Mouse (Mus musculus) frontal cortex, adult 2 months (tissue): ENCODE results near the gene Ercc5. TPM values are rescaled to one million over a fixed set of nuclear protein-coding genes. Genes with fewer than 3 reads are reported as not detected.

ENCODE experiments used
- DNase-seq, 2 experiments: peaks; one replicate each; pipeline ENCODE4 v3.0.0; 2022; ENCODE audit warnings: low spot score in 1 of 2; ENCODE audit errors: extremely low spot score in 1 of 2
- polyA plus RNA-seq: library from polyadenylated mRNA; depleted of rRNA; stranded (reverse); fragments of >200 nt; gene quantifications from 2 replicates; pipeline ENCODE4 v1.2.3, GENCODE M21; 2012; rRNA removed

Gene Ercc5
- polyA plus RNA-seq: 21.3 and 22.3 TPM in 2 replicates

- peak; percentile 76 to 90 for DNase-seq
Measured at GRCm38 (mm10) chr1:44147563-44148381, at the start of gene Ercc5. Gene Ercc5, plus strand, starts transcription at chr1:44147744.

DNA sequence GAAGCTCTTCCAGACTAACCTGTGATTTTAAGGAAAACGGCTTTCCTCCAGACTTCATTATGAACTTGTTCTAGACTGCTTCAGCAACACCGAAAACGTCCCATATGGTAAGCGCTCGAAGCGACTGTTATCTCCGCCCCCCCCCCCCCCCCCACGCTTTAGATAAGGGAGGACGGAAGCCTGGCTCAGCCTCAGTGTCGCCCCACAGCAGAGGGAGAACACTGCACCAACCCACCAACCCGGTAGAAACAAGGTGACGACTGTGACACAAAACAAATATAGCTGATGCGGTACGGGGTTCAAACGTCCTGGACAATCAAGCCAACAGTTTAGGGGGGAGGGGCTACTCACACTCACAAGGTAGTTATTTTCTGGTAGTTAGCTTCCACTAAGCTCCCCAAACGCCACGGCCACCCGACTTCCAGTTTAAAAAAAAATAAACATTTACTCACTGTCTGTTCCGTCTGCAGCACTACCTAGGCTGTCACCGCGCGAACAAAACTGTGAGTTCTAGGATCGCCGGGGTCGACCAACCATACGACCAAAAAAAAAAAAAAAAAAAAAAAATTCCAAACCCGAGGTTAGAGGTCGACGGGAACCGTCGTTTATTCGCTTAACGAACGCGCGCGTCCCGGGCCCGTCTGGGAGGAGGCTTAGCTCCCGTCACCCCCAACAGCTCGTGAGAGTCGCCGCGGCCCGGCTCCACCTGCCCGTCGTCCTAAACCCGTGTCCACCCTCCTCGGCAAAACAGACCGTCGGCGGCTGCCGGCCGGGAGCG, 45.9 kb upstream of the Ercc5 start:
- no peak for DNase-seq

- peak; percentile 86 to 95 for DNase-seq
Measured at GRCm38 (mm10) chr1:44102259-44102717, 45.3 kb upstream of the Ercc5 start, which contains the start of gene Tex30. Gene Tex30, minus strand, starts transcription at chr1:44102441.

DNA sequence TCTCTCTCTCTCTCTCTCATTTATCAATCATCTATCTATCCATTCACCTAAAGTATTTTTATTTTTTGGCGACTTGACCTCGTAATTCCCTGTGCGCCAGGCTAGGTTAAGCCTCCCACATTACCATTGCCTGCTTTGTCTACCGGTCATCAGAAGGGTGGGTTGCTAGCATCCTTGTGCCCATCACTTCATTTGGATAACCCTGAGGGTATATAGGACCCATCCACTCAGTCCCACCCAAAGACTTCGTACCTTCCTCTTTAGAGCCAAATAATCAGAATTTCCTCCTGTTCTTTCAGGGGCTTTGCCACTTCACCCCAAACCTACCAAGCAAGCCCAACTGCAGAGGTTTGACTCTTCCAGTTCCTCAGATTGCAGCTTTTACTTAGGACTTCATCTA, 44.6 kb upstream of the Ercc5 start:
- no peak for DNase-seq

DNA sequence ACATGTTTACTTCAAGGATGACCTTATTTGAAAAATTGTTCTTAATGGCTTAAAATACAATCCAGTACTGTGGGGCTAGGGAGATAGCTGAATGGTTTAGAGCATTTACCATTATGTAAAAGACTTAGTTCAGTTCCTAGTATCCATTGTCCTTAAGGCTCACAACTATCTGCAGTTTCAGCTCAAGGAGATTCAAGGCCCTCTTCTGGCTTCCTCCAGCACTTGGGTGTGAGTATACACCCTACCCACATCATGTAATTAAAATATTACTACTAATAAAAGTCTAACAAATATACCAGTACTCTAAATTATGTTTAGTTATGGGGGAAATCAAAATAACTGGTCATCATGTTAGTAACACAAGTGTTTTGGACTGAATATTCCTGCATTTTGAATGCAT, 30.0 kb upstream of the Ercc5 start:
- DNase-seq: no peak

- DNase-seq: peak; percentile 94 to 96
Measured at GRCm38 (mm10) chr1:44118239-44119054, 29.1 kb upstream of the Ercc5 start, which contains the start of the genes Kdelc1 and Bivm. Gene Kdelc1, minus strand, starts transcription at chr1:44118808. Gene Bivm, plus strand, starts transcription at chr1:44118957.

- peak; percentile 72 to 81 for DNase-seq
Measured at GRCm38 (mm10) chr1:44119201-44120073, 28.1 kb upstream of the Ercc5 start.

DNA sequence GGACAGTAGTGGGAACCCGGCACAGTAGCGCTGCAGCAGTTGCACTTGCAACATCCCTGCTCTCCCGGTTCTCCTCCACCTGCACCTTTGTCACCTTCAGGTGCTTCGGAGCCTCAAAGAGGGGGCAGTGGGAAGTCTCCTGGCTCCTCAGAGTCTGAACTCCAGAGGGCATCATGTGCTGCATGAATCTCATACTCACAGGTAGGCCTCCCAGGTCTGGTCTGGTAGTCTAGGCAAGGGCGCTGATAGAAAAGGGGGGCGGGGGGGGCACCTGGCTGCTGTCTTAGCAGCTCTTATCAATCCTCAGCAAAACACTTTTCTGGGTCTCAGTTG, 27.5 kb upstream of the Ercc5 start:
- no peak for DNase-seq

DNA sequence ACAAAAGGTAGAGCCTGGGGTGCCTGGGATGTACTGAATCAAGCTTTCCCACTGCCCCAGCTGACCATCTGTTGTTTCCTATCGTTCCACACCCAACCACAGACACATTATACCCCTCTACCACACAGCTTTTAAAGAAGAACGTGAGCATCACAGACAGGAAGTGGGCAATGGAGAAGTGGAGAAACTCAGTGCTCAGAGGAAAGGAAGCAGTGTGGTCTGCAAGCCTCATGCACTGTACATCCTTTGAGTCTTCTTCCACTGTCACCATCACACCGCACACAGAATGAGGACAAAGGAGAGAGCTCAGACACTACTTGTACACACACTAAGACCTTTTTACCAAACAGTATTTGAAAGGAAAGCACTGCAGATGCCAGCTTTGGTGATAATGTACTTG, 25.3 kb upstream of the Ercc5 start:
- no peak for DNase-seq

GRCm38 (mm10) chr1:44125590-44125989, 22.0 kb upstream of the Ercc5 start:
- no peak for DNase-seq

DNA sequence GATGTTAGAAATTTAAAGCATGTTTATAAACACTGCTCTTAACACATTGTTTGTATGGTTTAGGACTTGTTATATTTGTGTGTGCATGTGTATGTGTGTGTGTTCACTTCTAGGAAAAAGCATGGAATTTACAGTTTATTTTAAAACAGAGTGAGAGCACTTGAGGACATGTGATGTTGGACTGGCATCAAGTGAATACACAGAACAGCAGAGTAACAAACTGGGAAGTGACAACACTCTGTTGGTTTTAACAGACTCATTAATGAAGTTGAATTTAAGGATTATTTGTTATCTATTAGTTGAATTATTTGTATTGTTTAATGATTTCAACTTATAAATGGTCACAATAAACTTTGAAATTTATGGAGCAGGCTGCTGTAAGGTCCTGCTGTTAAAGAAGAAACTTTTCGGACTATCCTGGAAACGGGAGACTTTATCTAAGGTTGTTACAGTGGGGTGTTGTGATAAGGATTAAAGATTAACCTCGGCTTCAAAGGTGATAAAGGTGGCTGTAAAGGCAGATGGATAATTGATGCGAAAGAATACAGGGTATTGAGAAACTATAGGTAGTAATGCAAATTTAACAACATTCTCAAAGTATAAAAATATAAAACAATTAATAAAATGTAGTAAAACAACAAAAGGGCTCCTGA, 17.5 kb upstream of the Ercc5 start:
- DNase-seq: no peak

DNA sequence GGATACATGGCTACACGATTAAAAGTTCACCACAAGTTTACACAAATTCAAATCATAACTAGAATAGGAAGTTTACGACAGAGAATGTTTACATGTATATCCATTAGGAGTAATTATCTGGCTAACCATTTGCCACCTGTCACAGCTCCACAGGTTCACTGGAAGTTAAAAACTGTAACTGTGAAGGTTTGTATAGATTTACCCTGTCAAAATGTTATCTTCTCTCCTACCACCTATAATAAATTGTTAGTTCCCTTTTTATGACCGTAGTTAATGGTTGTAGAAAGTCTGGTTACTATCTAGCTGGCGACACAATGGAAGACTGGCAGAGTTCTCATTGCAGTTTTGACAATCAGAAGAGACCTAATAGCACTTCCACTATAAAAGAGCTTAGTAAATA, 7.3 kb upstream of the Ercc5 start:
- no peak for DNase-seq

DNA sequence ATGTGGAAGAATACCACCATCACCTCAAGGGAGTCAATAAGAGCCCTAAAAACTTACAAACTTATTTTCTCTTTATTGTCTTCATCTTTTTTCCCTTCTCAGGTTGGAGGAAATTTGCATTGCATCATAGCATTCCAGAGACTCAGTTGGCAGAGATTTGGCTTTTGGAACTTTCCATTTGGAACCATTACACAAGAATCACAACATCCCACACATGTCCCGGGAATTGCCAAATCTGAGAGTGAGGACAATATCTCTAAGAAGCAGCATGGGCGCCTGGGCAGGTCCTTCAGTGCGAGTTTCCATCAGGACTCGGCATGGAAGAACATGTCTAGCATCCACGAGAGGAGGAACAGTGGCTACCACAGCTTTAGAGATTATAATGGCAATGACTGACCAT, 4.8 kb upstream of the Ercc5 start:
- DNase-seq: peak in 1 of 2 experiments; percentile 47

DNA sequence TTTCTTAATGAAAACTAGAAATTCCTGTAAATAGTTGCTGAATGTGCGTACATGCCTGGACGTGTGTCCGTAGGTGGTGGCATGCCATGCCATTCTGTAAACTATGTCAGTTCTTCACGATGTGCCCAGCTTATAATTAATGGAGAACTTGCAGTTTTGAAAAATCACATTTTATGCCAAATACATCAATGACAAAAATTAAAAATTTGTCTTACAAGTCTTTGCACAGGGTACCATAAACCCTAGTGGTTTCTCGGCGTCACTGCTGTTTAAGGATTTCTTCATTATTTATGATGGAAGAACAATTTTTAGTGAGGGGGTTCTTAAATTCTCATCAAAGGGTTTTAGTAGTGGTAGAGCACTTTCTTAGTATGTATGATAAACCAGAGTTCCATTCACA, 1.2 kb downstream of the Ercc5 start:
- no peak for DNase-seq

- no peak for DNase-seq
Measured at GRCm38 (mm10) chr1:44155287-44155686, 7.7 kb downstream of the Ercc5 start.

DNA sequence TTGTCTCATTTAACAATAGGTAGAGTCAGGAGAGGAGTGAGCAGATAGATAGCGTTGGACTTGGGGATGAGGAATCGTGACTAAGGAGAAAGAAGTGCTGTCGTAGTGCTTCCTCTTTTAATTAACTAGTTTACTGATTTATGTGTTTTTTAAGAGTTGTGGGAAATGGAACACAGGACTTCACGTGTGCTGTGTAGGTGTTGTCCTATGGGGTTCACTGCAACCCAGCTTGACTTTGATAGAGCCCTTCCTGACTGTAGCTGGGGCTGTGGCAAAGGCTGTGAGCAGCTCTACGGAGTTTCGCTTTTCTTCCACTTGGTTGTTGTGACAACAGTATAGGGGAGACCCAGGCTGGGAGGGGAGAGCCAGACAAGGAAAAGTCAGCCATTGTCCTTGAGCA, 10.8 kb downstream of the Ercc5 start:
- DNase-seq: no peak

DNA sequence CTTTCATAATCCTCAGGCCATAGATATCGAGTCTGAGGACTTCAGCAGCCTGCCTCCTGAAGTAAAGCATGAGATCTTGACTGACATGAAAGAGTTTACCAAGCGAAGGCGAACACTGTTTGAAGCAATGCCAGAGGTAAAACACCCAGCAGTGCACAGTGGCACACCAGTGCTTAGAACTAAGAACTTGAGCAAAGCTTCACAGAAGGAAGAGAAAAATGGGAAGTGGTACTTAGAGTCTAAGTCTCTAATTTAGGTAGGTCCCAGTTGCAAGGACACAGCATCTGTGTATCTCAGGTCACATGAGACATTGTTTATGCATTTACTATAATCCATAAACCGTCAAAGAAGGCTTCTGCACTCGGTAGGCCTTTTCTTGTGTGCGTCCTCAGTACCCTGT, 14.3 kb downstream of the Ercc5 start:
- DNase-seq: no peak

GRCm38 (mm10) chr1:44162389-44162788, 14.8 kb downstream of the Ercc5 start:
- no peak for DNase-seq

- no peak for DNase-seq
Measured at GRCm38 (mm10) chr1:44167859-44168383, 20.4 kb downstream of the Ercc5 start.
